Mouse (Mus musculus) neural tube, embryonic 11.5 days (tissue): ENCODE data around the gene Gas7. TPM values are rescaled to one million over a fixed set of nuclear protein-coding genes. Genes with fewer than 3 reads are reported as not detected.

Source experiments
- ATAC-seq: fragments of 200-750 bp; cut with Nextera tagmentation; 2 replicates; pipeline ENCODE4 v1.8.0; 2017; ENCODE audit warnings: moderate number of reproducible peaks, mild to moderate bottlenecking, moderate TSS enrichment, moderate library complexity; ENCODE audit not compliant: insufficient read depth, low FRiP score, low TSS enrichment
- DNase-seq: peaks from one replicate; pipeline ENCODE4 v3.0.0-alpha.2; 2015; ENCODE audit warnings: low spot score
- H3K27ac ChIP-seq: fragments of 300-500 bp; sonication (generic); 2 replicates; pipeline ENCODE4 v1.5.1; 2014; ENCODE audit warnings: low read depth, mild to moderate bottlenecking, low read length
- H3K27me3 ChIP-seq: fragments of 300-500 bp; sonication (generic); 2 replicates; pipeline ENCODE4 v1.6.1; 2014; ENCODE audit warnings: mild to moderate bottlenecking, low read length, mixed read lengths; ENCODE audit not compliant: control insufficient read depth, insufficient read depth
- H3K36me3 ChIP-seq: fragments of 300-500 bp; sonication (generic); 2 replicates; pipeline ENCODE4 v1.6.1; 2014; ENCODE audit warnings: mild to moderate bottlenecking, low read length, moderate library complexity, mixed read lengths; ENCODE audit not compliant: control insufficient read depth, insufficient read depth
- H3K4me1 ChIP-seq: fragments of 300-500 bp; sonication (generic); 2 replicates; pipeline ENCODE4 v1.6.1; 2014; ENCODE audit warnings: low read length, mixed read lengths; ENCODE audit not compliant: control insufficient read depth, insufficient read depth
- H3K4me2 ChIP-seq: fragments of 300-500 bp; sonication (generic); 2 replicates; pipeline ENCODE4 v1.6.1; 2014; ENCODE audit warnings: low read depth, mild to moderate bottlenecking, moderate library complexity
- H3K4me3 ChIP-seq: fragments of 300-500 bp; sonication (generic); 2 replicates; pipeline ENCODE4 v1.5.1; 2014; ENCODE audit warnings: low read depth, low read length
- H3K9ac ChIP-seq: fragments of 300-500 bp; sonication (generic); 2 replicates; pipeline ENCODE4 v1.6.1; 2014; ENCODE audit warnings: mild to moderate bottlenecking, low read length
- H3K9me3 ChIP-seq: fragments of 300-500 bp; sonication (generic); 2 replicates; pipeline ENCODE4 v1.6.1; 2016; ENCODE audit warnings: low read length; ENCODE audit not compliant: control insufficient read depth
- WGBS: fragments of 180-500 bp; shearing (Covaris S2); extraction: QIAGEN DNeasy Blood & Tissue Kit; methylation state at CpG from one replicate; pipeline ENCODE4 v1.1.7; 2014; 5-methylcytosine and 5-hydroxymethylcytosine counted together
- polyA plus RNA-seq: library from polyadenylated mRNA; unstranded; fragments of >200 nt; fragmentation: Nextera tagmentation; extraction: Ambion mirVana; gene quantifications from 2 replicates; pipeline ENCODE4 v1.2.1, GENCODE M21; 2014

The Gas7 gene
- polyA plus RNA-seq, 1 experiment from 2014 or later = 4.4 TPM

- Histone ChIP-seq H3K4me1 (no peaks in the 10 kb centered on the region), H3K9me3 (no peaks in the 10 kb centered on the region), H3K27me3 (no peaks in the 10 kb centered on the region), H3K36me3 (no peaks in the 10 kb centered on the region), H3K9ac (no peak overlapping the region), H3K27ac (no peak overlapping the region), H3K4me3 (no peak overlapping the region), H3K4me2 (no peak overlapping the region)
- no peak for DNase-seq
- WGBS = 22% methylated on average over 3 of the region's 3 CpGs
- ATAC-seq = no peak
Measured at GRCm38 (mm10) chr11:67523806-67524205, 68.6 kb downstream of the Gas7 start.

GRCm38 (mm10) chr11:67524731-67525130, 69.5 kb downstream of the Gas7 start:
- Histone ChIP-seq H3K27ac (no peak overlapping the region), H3K27me3 (no peaks in the 10 kb centered on the region), H3K4me2 (no peak overlapping the region), H3K9ac (no peak overlapping the region), H3K4me1 (no peaks in the 10 kb centered on the region), H3K9me3 (no peaks in the 10 kb centered on the region), H3K36me3 (no peaks in the 10 kb centered on the region), H3K4me3 (no peak overlapping the region)
- no peak for ATAC-seq
- no peak for DNase-seq
- 66% methylated on average over 2 of the region's 2 CpGs for WGBS

GRCm38 (mm10) chr11:67525841-67526240, 70.6 kb downstream of the Gas7 start:
- H3K4me3 ChIP-seq = no peak overlapping the region
- DNase-seq = no peak
- WGBS = 77% methylated on average over 3 of the region's 3 CpGs

GRCm38 (mm10) chr11:67526621-67527545, 71.6 kb downstream of the Gas7 start:
- no peak overlapping the region for H3K4me2 ChIP-seq

More at GRCm38 (mm10) chr11:67525841-67526240, 70.6 kb downstream of the Gas7 start:
- Histone ChIP-seq H3K4me2 (no peak overlapping the region), H3K27me3 (no peaks in the 10 kb centered on the region), H3K4me1 (no peaks in the 10 kb centered on the region), H3K27ac (no peak overlapping the region), H3K9ac (no peak overlapping the region), H3K9me3 (no peaks in the 10 kb centered on the region), H3K36me3 (no peaks in the 10 kb centered on the region)
- no peak for ATAC-seq

GRCm38 (mm10) chr11:67531286-67531685, 76.0 kb downstream of the Gas7 start:
- no peak for ATAC-seq
- DNase-seq = no peak
- Histone ChIP-seq H3K4me1 (no peaks in the 10 kb centered on the region), H3K4me2 (no peak overlapping the region), H3K36me3 (no peaks in the 10 kb centered on the region), H3K9ac (no peak overlapping the region), H3K27ac (no peak overlapping the region), H3K4me3 (no peak overlapping the region), H3K9me3 (no peaks in the 10 kb centered on the region), H3K27me3 (no peaks in the 10 kb centered on the region)
- 88% methylated on average over 2 of the region's 2 CpGs for WGBS

More at GRCm38 (mm10) chr11:67526621-67527545, 71.6 kb downstream of the Gas7 start:
- ATAC-seq = no peak
- DNase-seq = peak; percentile 36
- WGBS = 74% methylated on average over 12 of the region's 12 CpGs
- no peaks in the 10 kb centered on the region for H3K36me3 ChIP-seq
- no peak overlapping the region for H3K27ac ChIP-seq
- no peaks in the 10 kb centered on the region for H3K27me3 ChIP-seq
- H3K4me3 ChIP-seq = no peak overlapping the region
- H3K4me1 ChIP-seq = no peaks in the 10 kb centered on the region
- H3K9me3 ChIP-seq = no peaks in the 10 kb centered on the region
- no peak overlapping the region for H3K9ac ChIP-seq

- H3K27ac ChIP-seq = no peak overlapping the region
- no peaks in the 10 kb centered on the region for H3K4me1 ChIP-seq
- WGBS = 58% methylated on average over 6 of the region's 6 CpGs
- no peak overlapping the region for H3K9ac ChIP-seq
- H3K27me3 ChIP-seq = no peaks in the 10 kb centered on the region
- no peaks in the 10 kb centered on the region for H3K9me3 ChIP-seq
- no peak overlapping the region for H3K4me3 ChIP-seq
- DNase-seq (no peak), ATAC-seq (no peak)
- no peaks in the 10 kb centered on the region for H3K36me3 ChIP-seq
- no peak overlapping the region for H3K4me2 ChIP-seq
Measured at GRCm38 (mm10) chr11:67531926-67532565, 76.8 kb downstream of the Gas7 start.

- WGBS = 86% methylated on average over 10 of the region's 10 CpGs
- DNase-seq (no peak), ATAC-seq (no peak)
- H3K27ac ChIP-seq = no peak overlapping the region
- no peaks in the 10 kb centered on the region for H3K9me3 ChIP-seq
- H3K4me1 ChIP-seq = no peaks in the 10 kb centered on the region
- no peak overlapping the region for H3K4me2 ChIP-seq
- H3K27me3 ChIP-seq = no peaks in the 10 kb centered on the region
- H3K36me3 ChIP-seq = no peaks in the 10 kb centered on the region
- no peak overlapping the region for H3K4me3 ChIP-seq
- H3K9ac ChIP-seq = no peak overlapping the region
Measured at GRCm38 (mm10) chr11:67532728-67533127, 77.5 kb downstream of the Gas7 start.

- Histone ChIP-seq H3K4me3 (no peak overlapping the region), H3K27me3 (no peaks in the 10 kb centered on the region), H3K27ac (no peak overlapping the region), H3K4me2 (no peak overlapping the region), H3K9ac (no peak overlapping the region), H3K36me3 (no peaks in the 10 kb centered on the region), H3K4me1 (no peaks in the 10 kb centered on the region), H3K9me3 (no peaks in the 10 kb centered on the region)
- ATAC-seq (no peak), DNase-seq (no peak)
- WGBS = 88% methylated on average over 6 of the region's 6 CpGs
Measured at GRCm38 (mm10) chr11:67533151-67533550, 77.9 kb downstream of the Gas7 start.
